Mouse (Mus musculus) limb, embryonic 13.5 days (tissue): ENCODE measurements around the gene Tor1b. TPM values are rescaled to one million over a fixed set of nuclear protein-coding genes. Genes with fewer than 3 reads are reported as not detected.
"Not testable (repeated sequence)": the region's sequence is repeated elsewhere in the genome, so short reads cannot be mapped to it uniquely, and the experiment has no call there.

Source experiments
- ATAC-seq: fragments of 200-750 bp; cut with Nextera tagmentation; 2 replicates; pipeline ENCODE4 v1.8.0; 2017; ENCODE audit warnings: low read depth, moderate number of reproducible peaks, moderate TSS enrichment; ENCODE audit not compliant: low FRiP score
- H3K27ac ChIP-seq: fragments of 300-500 bp; sonication (generic); 2 replicates; pipeline ENCODE4 v1.5.1; 2015; ENCODE audit warnings: inconsistent platforms, mild to moderate bottlenecking, moderate library complexity
- H3K27me3 ChIP-seq: fragments of 300-500 bp; sonication (generic); 2 replicates; pipeline ENCODE4 v1.6.1; 2015; ENCODE audit warnings: mild to moderate bottlenecking, inconsistent platforms
- H3K36me3 ChIP-seq: fragments of 300-500 bp; sonication (generic); 2 replicates; pipeline ENCODE4 v1.6.1; 2015; ENCODE audit warnings: inconsistent platforms, mild to moderate bottlenecking, moderate library complexity
- H3K4me1 ChIP-seq: fragments of 300-500 bp; sonication (generic); 2 replicates; pipeline ENCODE4 v1.6.1; 2015; ENCODE audit warnings: inconsistent platforms
- H3K4me2 ChIP-seq: fragments of 300-500 bp; sonication (generic); replicated peaks from 2 replicates; pipeline ENCODE4 v1.6.1; 2015; ENCODE audit warnings: inconsistent platforms, mild to moderate bottlenecking, moderate library complexity
- H3K4me3 ChIP-seq: fragments of 300-500 bp; sonication (generic); 2 replicates; pipeline ENCODE4 v1.5.1; 2015; ENCODE audit warnings: moderate library complexity, mild to moderate bottlenecking, inconsistent platforms
- H3K9ac ChIP-seq: fragments of 300-500 bp; sonication (generic); 2 replicates; pipeline ENCODE4 v1.6.1; 2015; ENCODE audit warnings: mild to moderate bottlenecking, inconsistent platforms
- H3K9me3 ChIP-seq: fragments of 300-500 bp; sonication (generic); 2 replicates; pipeline ENCODE4 v1.6.1; 2016; ENCODE audit warnings: inconsistent platforms
- WGBS: fragments of 180-500 bp; shearing (Covaris S2); methylation state at CpG from one replicate; pipeline ENCODE4 v1.1.7; 2015; 5-methylcytosine and 5-hydroxymethylcytosine counted together
- polyA plus RNA-seq: library from polyadenylated mRNA; unstranded; fragments of >200 nt; fragmentation: Nextera tagmentation; extraction: Ambion mirVana; gene quantifications from 2 replicates; pipeline ENCODE4 v1.2.1, GENCODE M21; 2015

Tor1b gene
- polyA plus RNA-seq: 33.0 and 33.5 TPM in 2 replicates

- H3K36me3 ChIP-seq: peaks cover 31% of the 10 kb centered on the region
- ATAC-seq: peak; percentile 88
- H3K4me1 ChIP-seq: peaks cover 23% of the 10 kb centered on the region
- H3K4me2 ChIP-seq: peak within 1 kb of the TSS; percentile 92
- no peaks in the 10 kb centered on the region for H3K27me3 ChIP-seq
- H3K27ac ChIP-seq: peak within 1 kb of the TSS; percentile 90
- peak within 1 kb of the TSS; percentile 91 for H3K9ac ChIP-seq
- WGBS: under 1% methylated on average over 60 of the region's 60 CpGs
- H3K9me3 ChIP-seq: no peaks in the 10 kb centered on the region
- H3K4me3 ChIP-seq: peak within 1 kb of the TSS; percentile 80
These were observed at the start of gene Tor1b for GRCm38 (mm10) chr2:30952824-30953490. Gene Tor1b, plus strand, starts transcription at chr2:30952959.

- Histone ChIP-seq H3K4me3 (no peak overlapping the region), H3K4me2 (no peak overlapping the region), H3K9ac (no peak overlapping the region), H3K36me3 (no peaks in the 10 kb centered on the region), H3K9me3 (no peaks in the 10 kb centered on the region), H3K4me1 (peaks cover 34% of the 10 kb centered on the region), H3K27ac (no peak overlapping the region), H3K27me3 (no peaks in the 10 kb centered on the region)
- no peak for ATAC-seq
- WGBS: 67% methylated on average over 6 of the region's 6 CpGs
These were observed 48.5 kb upstream of the Tor1b start for GRCm38 (mm10) chr2:30904231-30904630.

- H3K27me3 ChIP-seq: no peaks in the 10 kb centered on the region
- H3K9me3 ChIP-seq: no peaks in the 10 kb centered on the region
- H3K36me3 ChIP-seq: no peaks in the 10 kb centered on the region
- ATAC-seq: no peak
- no peak overlapping the region for H3K4me3 ChIP-seq
- peaks cover 34% of the 10 kb centered on the region for H3K4me1 ChIP-seq
- no peak overlapping the region for H3K4me2 ChIP-seq
- 0 out of 2 replicates have a peak overlapping the region, but pooled peaks have one; percentile 25 for H3K9ac ChIP-seq
- H3K27ac ChIP-seq: no peak overlapping the region
- 73% methylated on average over 7 of the region's 7 CpGs for WGBS
These were observed 47.8 kb upstream of the Tor1b start for GRCm38 (mm10) chr2:30904991-30905390.

GRCm38 (mm10) chr2:30905906-30906305 lies 46.9 kb upstream of the Tor1b start:
- Histone ChIP-seq H3K36me3 (no peaks in the 10 kb centered on the region), H3K27me3 (no peaks in the 10 kb centered on the region), H3K9me3 (no peaks in the 10 kb centered on the region), H3K27ac (no peak overlapping the region), H3K4me2 (no peak overlapping the region), H3K4me1 (peaks cover 34% of the 10 kb centered on the region), H3K4me3 (no peak overlapping the region), H3K9ac (no peak overlapping the region)
- ATAC-seq: no peak
- WGBS: 79% methylated on average over 8 of the region's 8 CpGs

GRCm38 (mm10) chr2:30906641-30907040 lies 46.1 kb upstream of the Tor1b start:
- Histone ChIP-seq H3K27ac (no peak overlapping the region), H3K9ac (no peak overlapping the region), H3K27me3 (no peaks in the 10 kb centered on the region), H3K4me2 (no peak overlapping the region), H3K4me3 (no peak overlapping the region), H3K9me3 (no peaks in the 10 kb centered on the region), H3K36me3 (no peaks in the 10 kb centered on the region), H3K4me1 (peaks cover 30% of the 10 kb centered on the region)
- no peak for ATAC-seq
- 75% methylated on average over 4 of the region's 4 CpGs for WGBS

- no peaks in the 10 kb centered on the region for H3K27me3 ChIP-seq
- H3K4me1 ChIP-seq: peaks cover 27% of the 10 kb centered on the region
- ATAC-seq: no peak
- peak overlapping the region; percentile 28; the same call in 1 of the 2 replicates for H3K27ac ChIP-seq
- H3K4me3 ChIP-seq: no peak overlapping the region
- H3K4me2 ChIP-seq: no peak overlapping the region
- 44% methylated on average over 4 of the region's 4 CpGs for WGBS
- no peaks in the 10 kb centered on the region for H3K9me3 ChIP-seq
- no peaks in the 10 kb centered on the region for H3K36me3 ChIP-seq
- no peak overlapping the region for H3K9ac ChIP-seq
These were observed 40.4 kb upstream of the Tor1b start for GRCm38 (mm10) chr2:30912291-30912773.

- Histone ChIP-seq H3K27me3 (no peaks in the 10 kb centered on the region), H3K9me3 (no peaks in the 10 kb centered on the region), H3K4me2 (no peak overlapping the region), H3K36me3 (no peaks in the 10 kb centered on the region), H3K27ac (no peak overlapping the region), H3K4me1 (peaks cover 32% of the 10 kb centered on the region), H3K9ac (no peak overlapping the region), H3K4me3 (no peak overlapping the region)
- ATAC-seq: no peak
- 71% methylated on average over 8 of the region's 8 CpGs for WGBS
These were observed 39.7 kb upstream of the Tor1b start for GRCm38 (mm10) chr2:30913022-30913421.

GRCm38 (mm10) chr2:30914836-30915235 lies 37.9 kb upstream of the Tor1b start:
- Histone ChIP-seq H3K4me2 (no peak overlapping the region), H3K9me3 (no peaks in the 10 kb centered on the region), H3K27me3 (no peaks in the 10 kb centered on the region), H3K4me3 (no peak overlapping the region), H3K36me3 (no peaks in the 10 kb centered on the region), H3K9ac (no peak overlapping the region), H3K27ac (no peak overlapping the region; the same call in 1 of the 2 replicates), H3K4me1 (peaks cover 43% of the 10 kb centered on the region)
- ATAC-seq: no peak
- whole genome bisulfite sequencing: 45% methylated on average over 3 of the region's 3 CpGs

GRCm38 (mm10) chr2:30915376-30915775 lies 37.4 kb upstream of the Tor1b start:
- Histone ChIP-seq H3K27me3 (no peaks in the 10 kb centered on the region), H3K9me3 (no peaks in the 10 kb centered on the region), H3K4me3 (no peak overlapping the region), H3K4me1 (peaks cover 43% of the 10 kb centered on the region), H3K4me2 (no peak overlapping the region), H3K9ac (no peak overlapping the region), H3K27ac (0 out of 2 replicates have a peak overlapping the region, but pooled peaks have one; percentile 10), H3K36me3 (no peaks in the 10 kb centered on the region)
- WGBS: 81% methylated on average over 5 of the region's 5 CpGs
- no peak for ATAC-seq

GRCm38 (mm10) chr2:30915933-30916332 lies 36.8 kb upstream of the Tor1b start:
- not testable (repeated sequence) for H3K9me3 ChIP-seq, H3K27me3 ChIP-seq, H3K36me3 ChIP-seq, H3K4me3 ChIP-seq, H3K27ac ChIP-seq, H3K4me2 ChIP-seq, ATAC-seq, H3K9ac ChIP-seq
- 66% methylated on average over 6 of the region's 6 CpGs for WGBS
- peaks cover 43% of the 10 kb centered on the region for H3K4me1 ChIP-seq

GRCm38 (mm10) chr2:30917649-30918048 lies 35.1 kb upstream of the Tor1b start:
- no peak overlapping the region for H3K4me2 ChIP-seq
- H3K9me3 ChIP-seq: no peaks in the 10 kb centered on the region
- peaks cover 36% of the 10 kb centered on the region for H3K4me1 ChIP-seq
- H3K27me3 ChIP-seq: no peaks in the 10 kb centered on the region
- no peak overlapping the region for H3K27ac ChIP-seq
- H3K4me3 ChIP-seq: no peak overlapping the region
- 0 out of 2 replicates have a peak overlapping the region, but pooled peaks have one; percentile 25 for H3K9ac ChIP-seq
- H3K36me3 ChIP-seq: no peaks in the 10 kb centered on the region
- ATAC-seq: no peak
- WGBS: 87% methylated on average over 7 of the region's 7 CpGs

GRCm38 (mm10) chr2:30918126-30918525 lies 34.6 kb upstream of the Tor1b start:
- ATAC-seq: no peak
- H3K4me1 ChIP-seq: peaks cover 32% of the 10 kb centered on the region
- H3K9ac ChIP-seq: 0 out of 2 replicates have a peak overlapping the region, but pooled peaks have one; percentile 25
- H3K36me3 ChIP-seq: no peaks in the 10 kb centered on the region
- no peak overlapping the region for H3K4me2 ChIP-seq
- no peak overlapping the region for H3K27ac ChIP-seq
- H3K27me3 ChIP-seq: no peaks in the 10 kb centered on the region
- no peak overlapping the region for H3K4me3 ChIP-seq
- WGBS: 59% methylated on average over 6 of the region's 6 CpGs
- H3K9me3 ChIP-seq: no peaks in the 10 kb centered on the region
